Mouse (Mus musculus) forebrain, embryonic 10.5 days (tissue): ENCODE measurements at regions not wholly inside any gene's neighbourhood (a gene's known extent, or its start where the extent isn't known, plus 50 kb on each side); places are given as distances from the start of the nearest gene placed in this dataset.

Experiments
- DNase-seq: peaks from one replicate; pipeline ENCODE4 v3.0.0-alpha.2; 2017; ENCODE audit warnings: low spot score; ENCODE audit errors: extremely low spot score
- H3K27ac ChIP-seq: fragments of 300-500 bp; sonication (generic); 2 replicates; pipeline ENCODE4 v1.5.1; 2016; ENCODE audit warnings: mild to moderate bottlenecking
- H3K27me3 ChIP-seq: fragments of 300-500 bp; sonication (generic); 2 replicates; pipeline ENCODE4 v1.6.1; 2016; ENCODE audit warnings: mild to moderate bottlenecking; ENCODE audit not compliant: poor library complexity, severe bottlenecking
- H3K36me3 ChIP-seq: fragments of 300-500 bp; sonication (generic); replicated peaks from 2 replicates; pipeline ENCODE4 v1.6.1; 2016; ENCODE audit warnings: mild to moderate bottlenecking, moderate library complexity
- H3K4me1 ChIP-seq: fragments of 300-500 bp; sonication (generic); 2 replicates; pipeline ENCODE4 v1.6.1; 2016
- H3K4me3 ChIP-seq: fragments of 300-500 bp; sonication (generic); 2 replicates; pipeline ENCODE4 v1.5.1; 2016; ENCODE audit warnings: mild to moderate bottlenecking, moderate library complexity
- H3K9me3 ChIP-seq: fragments of 300-500 bp; sonication (generic); 2 replicates; pipeline ENCODE4 v1.6.1; 2016; ENCODE audit warnings: mild to moderate bottlenecking, moderate library complexity
- WGBS: fragments of 180-500 bp; shearing (Covaris S2); methylation state at CpG from one replicate; pipeline ENCODE4 v1.1.7; 2016; 5-methylcytosine and 5-hydroxymethylcytosine counted together

GRCm38 (mm10) chr8:92302694-92303093 is 54.7 kb upstream of the Irx5 start:
- Histone ChIP-seq H3K4me3 (no peak overlapping the region), H3K27ac (no peak overlapping the region), H3K27me3 (no peaks in the 10 kb centered on the region), H3K4me1 (no peaks in the 10 kb centered on the region), H3K36me3 (no peaks in the 10 kb centered on the region), H3K9me3 (peaks cover 4% of the 10 kb centered on the region)
- WGBS = 86% methylated on average over 7 of the region's 7 CpGs
- no peak for DNase-seq

DNA sequence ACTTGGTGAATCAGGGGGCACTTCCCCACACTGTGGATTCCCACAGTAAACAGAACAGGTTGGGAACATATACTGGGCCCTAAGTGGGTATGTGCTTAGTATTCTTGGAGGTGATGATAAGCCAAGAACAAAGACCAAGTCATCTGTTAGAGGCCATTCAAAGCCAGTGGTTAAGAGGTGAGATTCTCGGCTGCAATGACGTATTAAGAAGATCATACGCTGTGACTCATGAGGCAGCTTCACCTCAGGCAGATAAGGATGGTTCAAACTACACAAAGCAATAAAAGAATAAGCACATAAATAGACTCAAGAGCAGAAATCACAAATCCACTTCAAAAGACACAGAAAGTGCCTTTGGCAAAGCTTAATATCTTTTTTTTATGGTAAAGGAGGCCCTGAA is 56.4 kb upstream of the Irx5 start:
- Histone ChIP-seq H3K4me3 (no peak overlapping the region), H3K4me1 (peaks cover 7% of the 10 kb centered on the region), H3K27ac (no peak overlapping the region), H3K36me3 (no peaks in the 10 kb centered on the region), H3K27me3 (peaks cover 6% of the 10 kb centered on the region), H3K9me3 (peaks cover 4% of the 10 kb centered on the region)
- no peak for DNase-seq
- WGBS = 91% methylated on average over 3 of the region's 3 CpGs

DNA sequence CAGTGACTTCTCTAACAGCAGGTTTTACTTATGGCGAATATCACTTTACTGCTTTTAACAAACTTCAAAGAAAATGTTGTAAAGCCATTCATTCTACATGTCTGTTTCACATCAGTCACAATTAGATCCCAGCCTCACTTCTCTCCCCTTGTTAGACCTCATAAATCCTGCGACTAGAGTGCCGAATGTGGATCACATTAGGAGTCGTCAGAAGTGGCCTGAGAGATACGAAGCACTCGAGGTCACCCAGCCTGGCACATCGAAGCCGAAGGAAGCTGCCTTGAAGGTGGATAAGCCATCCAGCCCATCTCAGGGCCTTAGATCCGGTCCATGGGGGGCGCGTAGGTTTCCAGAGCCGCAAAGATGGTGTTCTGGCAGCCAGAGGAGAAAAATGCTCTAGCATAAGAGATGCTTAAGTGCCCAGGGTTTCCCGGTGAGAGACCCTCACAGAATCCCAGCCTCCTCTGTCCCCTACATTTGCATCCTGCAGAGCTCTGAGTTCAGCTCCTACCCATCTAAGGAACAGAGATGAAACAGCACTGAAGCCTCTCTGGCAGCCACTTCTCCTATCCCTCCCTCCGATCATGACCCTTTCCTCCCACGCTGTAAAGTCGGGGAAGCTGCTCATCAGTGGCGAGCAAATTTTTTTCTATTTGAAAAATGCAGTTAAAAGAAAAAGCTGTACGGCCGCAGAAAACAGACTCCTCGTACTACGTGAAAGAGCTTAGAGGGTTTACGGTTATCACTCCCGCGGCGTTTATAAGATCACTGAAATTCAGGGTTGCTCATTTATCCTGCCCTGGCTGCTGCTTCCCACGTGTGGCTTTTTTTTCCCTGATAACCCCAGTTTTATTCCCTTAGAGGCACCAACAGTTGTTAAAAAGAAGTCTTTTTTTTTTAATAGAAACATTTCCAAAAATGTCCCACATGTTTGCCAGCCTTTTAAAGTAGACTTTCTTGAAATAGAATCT is 70.3 kb upstream of the Irx5 start:
- WGBS = 72% methylated on average over 26 of the region's 26 CpGs
- H3K27ac ChIP-seq = no peak overlapping the region

DNA sequence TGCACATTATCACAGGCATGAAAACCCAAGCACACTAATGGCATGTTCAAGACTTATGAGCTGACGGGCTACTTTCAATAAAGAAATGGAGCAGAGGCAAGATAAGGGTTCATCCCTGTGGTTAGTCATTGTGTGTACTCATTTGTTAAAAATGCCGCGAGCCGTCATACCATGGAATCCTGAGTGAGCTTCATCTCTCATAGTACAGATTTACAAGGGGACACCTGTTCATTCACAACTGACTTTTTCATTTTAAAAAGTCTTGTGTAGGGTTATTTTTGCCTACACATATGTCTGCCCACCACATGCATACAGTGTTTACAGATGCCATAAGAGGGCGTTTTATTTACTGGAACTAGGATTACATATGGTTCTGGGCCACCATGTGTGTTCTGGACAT is 81.7 kb upstream of the Irx5 start:
- H3K27me3 ChIP-seq = 0 out of 2 replicates have a peak, but pooled peaks cover 8% of the 10 kb centered on the region
- DNase-seq = no peak
- no peaks in the 10 kb centered on the region for H3K9me3 ChIP-seq
- H3K36me3 ChIP-seq = no peaks in the 10 kb centered on the region
- H3K4me1 ChIP-seq = peaks cover 5% of the 10 kb centered on the region; the same call in 1 of the 2 replicates
- H3K27ac ChIP-seq = no peak overlapping the region
- WGBS = 95% methylated on average over 5 of the region's 5 CpGs
- H3K4me3 ChIP-seq = no peak overlapping the region

More for the DNA sequence above, 70.3 kb upstream of the Irx5 start:
- H3K4me3 ChIP-seq = no peak overlapping the region
- H3K36me3 ChIP-seq = no peaks in the 10 kb centered on the region
- peaks cover 10% of the 10 kb centered on the region for H3K4me1 ChIP-seq
- DNase-seq = peak; percentile 25
- peaks cover 8% of the 10 kb centered on the region; the same call in 1 of the 2 replicates for H3K27me3 ChIP-seq
- H3K9me3 ChIP-seq = no peaks in the 10 kb centered on the region

- WGBS = 80% methylated on average over 1 of the region's 1 CpGs
- Histone ChIP-seq H3K4me3 (no peak overlapping the region), H3K4me1 (0 out of 2 replicates have a peak, but pooled peaks cover 5% of the 10 kb centered on the region), H3K27ac (no peak overlapping the region), H3K9me3 (peaks cover 6% of the 10 kb centered on the region), H3K36me3 (no peaks in the 10 kb centered on the region), H3K27me3 (0 out of 2 replicates have a peak, but pooled peaks cover 8% of the 10 kb centered on the region)
- DNase-seq = no peak
Measured at GRCm38 (mm10) chr8:92272726-92273125, 84.7 kb upstream of the Irx5 start.

- DNase-seq = no peak
- H3K36me3 ChIP-seq = no peaks in the 10 kb centered on the region
- H3K9me3 ChIP-seq = peaks cover 6% of the 10 kb centered on the region
- no peak overlapping the region for H3K4me3 ChIP-seq
- H3K4me1 ChIP-seq = 0 out of 2 replicates have a peak, but pooled peaks cover 5% of the 10 kb centered on the region
- 0 out of 2 replicates have a peak, but pooled peaks cover 8% of the 10 kb centered on the region for H3K27me3 ChIP-seq
- 80% methylated on average over 5 of the region's 5 CpGs for WGBS
- H3K27ac ChIP-seq = no peak overlapping the region
Measured at GRCm38 (mm10) chr8:92272073-92272472, 85.4 kb upstream of the Irx5 start.

GRCm38 (mm10) chr8:92270636-92271035 is 86.8 kb upstream of the Irx5 start:
- Histone ChIP-seq H3K27ac (no peak overlapping the region), H3K9me3 (peaks cover 6% of the 10 kb centered on the region), H3K4me1 (0 out of 2 replicates have a peak, but pooled peaks cover 3% of the 10 kb centered on the region), H3K4me3 (no peak overlapping the region), H3K27me3 (0 out of 2 replicates have a peak, but pooled peaks cover 8% of the 10 kb centered on the region), H3K36me3 (no peaks in the 10 kb centered on the region)
- DNase-seq = no peak

- DNase-seq = no peak
- Histone ChIP-seq H3K4me1 (0 out of 2 replicates have a peak, but pooled peaks cover 3% of the 10 kb centered on the region), H3K27me3 (peaks cover 20% of the 10 kb centered on the region), H3K36me3 (no peaks in the 10 kb centered on the region), H3K4me3 (no peak overlapping the region), H3K9me3 (peaks cover 6% of the 10 kb centered on the region), H3K27ac (no peak overlapping the region)
- WGBS = 86% methylated on average over 6 of the region's 6 CpGs
Measured at GRCm38 (mm10) chr8:92267415-92267814, 90.0 kb upstream of the Irx5 start.

DNA sequence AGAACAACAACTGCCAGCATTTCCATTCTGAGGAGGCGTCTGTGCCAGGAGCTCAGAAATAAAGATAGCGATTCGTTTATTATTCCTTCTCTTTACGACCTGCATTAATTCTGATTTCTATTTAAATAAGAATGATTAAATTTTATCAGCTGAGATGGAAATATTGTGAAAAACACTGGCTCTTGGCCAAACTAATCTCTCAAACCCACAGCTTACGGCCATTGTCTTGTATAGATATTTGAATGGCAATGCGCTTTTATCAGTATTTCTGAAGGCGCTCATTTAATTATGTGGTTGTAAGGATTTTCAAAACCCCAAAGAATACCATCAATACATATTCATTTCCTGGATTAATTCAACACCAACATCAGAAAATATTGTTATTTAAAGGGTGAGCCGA is 97.4 kb upstream of the Irx5 start:
- Histone ChIP-seq H3K9me3 (no peaks in the 10 kb centered on the region), H3K4me1 (peaks cover 7% of the 10 kb centered on the region), H3K27me3 (peaks cover 37% of the 10 kb centered on the region), H3K4me3 (no peak overlapping the region), H3K36me3 (no peaks in the 10 kb centered on the region), H3K27ac (no peak overlapping the region)
- WGBS = 91% methylated on average over 8 of the region's 8 CpGs
- DNase-seq = no peak

GRCm38 (mm10) chr8:92258258-92258657 is 99.2 kb upstream of the Irx5 start:
- Histone ChIP-seq H3K27ac (no peak overlapping the region), H3K4me3 (no peak overlapping the region), H3K27me3 (peaks cover 30% of the 10 kb centered on the region), H3K9me3 (no peaks in the 10 kb centered on the region), H3K4me1 (peaks cover 10% of the 10 kb centered on the region), H3K36me3 (no peaks in the 10 kb centered on the region)
- WGBS = 71% methylated on average over 6 of the region's 6 CpGs
- DNase-seq = no peak

DNA sequence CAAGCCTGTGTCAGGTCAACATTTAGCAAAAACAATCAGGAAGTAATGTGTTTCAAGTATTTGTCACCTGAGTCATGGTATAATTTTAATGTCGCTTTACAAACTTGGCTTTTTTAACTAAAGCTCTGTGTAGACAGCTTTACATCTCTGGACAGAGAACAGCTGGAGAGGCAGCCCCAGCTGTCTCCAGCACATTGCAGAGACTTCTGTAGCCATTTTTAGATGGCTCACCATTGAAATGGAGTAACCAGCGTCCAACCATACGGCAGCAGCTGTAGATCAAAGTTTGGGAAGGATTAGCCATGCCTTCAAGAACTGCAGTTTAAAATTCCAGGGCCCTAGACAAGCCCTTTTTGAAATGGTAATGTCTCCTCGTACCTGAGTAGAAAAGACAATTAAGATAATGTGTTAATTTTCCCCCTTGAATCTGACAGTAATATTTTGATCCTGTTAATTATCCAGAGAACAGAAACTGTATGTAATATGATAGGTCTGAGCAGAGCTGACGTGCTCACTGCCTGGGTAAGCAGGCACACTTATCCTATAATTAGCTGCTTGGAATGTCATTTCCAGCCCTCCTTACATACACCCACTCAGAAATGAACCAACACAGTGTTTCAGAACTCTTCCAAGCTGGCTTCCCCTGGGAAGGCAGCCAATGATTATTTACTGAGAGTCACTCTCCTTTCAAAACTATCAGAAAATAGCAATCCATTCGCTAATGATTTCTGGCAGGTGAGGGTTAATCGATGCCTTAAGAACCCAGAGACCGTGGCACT is 104.6 kb upstream of the Irx5 start:
- Histone ChIP-seq H3K36me3 (no peaks in the 10 kb centered on the region), H3K4me1 (peaks cover 14% of the 10 kb centered on the region), H3K9me3 (no peaks in the 10 kb centered on the region), H3K27me3 (peaks cover 34% of the 10 kb centered on the region), H3K27ac (no peak overlapping the region), H3K4me3 (no peak overlapping the region)
- WGBS = 67% methylated on average over 8 of the region's 8 CpGs
- no peak for DNase-seq

- no peak overlapping the region for H3K4me3 ChIP-seq
- DNase-seq = no peak
- 93% methylated on average over 4 of the region's 4 CpGs for WGBS
Measured at GRCm38 (mm10) chr8:92246301-92246700, 111.1 kb upstream of the Irx5 start.

More at GRCm38 (mm10) chr8:92246301-92246700, 111.1 kb upstream of the Irx5 start:
- Histone ChIP-seq H3K27ac (no peak overlapping the region), H3K27me3 (peaks cover 26% of the 10 kb centered on the region), H3K36me3 (no peaks in the 10 kb centered on the region), H3K4me1 (no peaks in the 10 kb centered on the region), H3K9me3 (no peaks in the 10 kb centered on the region)
